Mouse (Mus musculus): ENCODE results near the gene Zfp706.

- TF ChIP-seq CTCF (IDR thresholded peaks at IDR 0.05; ENCODE audit: low read depth, low read length) (no peak), GATA2 (IDR thresholded peaks at IDR 0.05; ENCODE audit: borderline replicate concordance, low read depth, low read length) (no peak), GATA1 (IDR thresholded peaks at IDR 0.05; ENCODE audit: borderline replicate concordance, low read length) (no peak), TAL1 (conservative IDR thresholded peaks at IDR 0.05; ENCODE audit: low read depth, low read length) (no peak)
Measured at GRCm38 (mm10) chr15:37041214-37041613, 33.6 kb upstream of the Zfp706 start.
